Mouse (Mus musculus): ENCODE results near the gene Usp21.
A peak's percentile ranks its signal among the peaks of the same experiment; 100 is the strongest.

Usp21 gene

DNA sequence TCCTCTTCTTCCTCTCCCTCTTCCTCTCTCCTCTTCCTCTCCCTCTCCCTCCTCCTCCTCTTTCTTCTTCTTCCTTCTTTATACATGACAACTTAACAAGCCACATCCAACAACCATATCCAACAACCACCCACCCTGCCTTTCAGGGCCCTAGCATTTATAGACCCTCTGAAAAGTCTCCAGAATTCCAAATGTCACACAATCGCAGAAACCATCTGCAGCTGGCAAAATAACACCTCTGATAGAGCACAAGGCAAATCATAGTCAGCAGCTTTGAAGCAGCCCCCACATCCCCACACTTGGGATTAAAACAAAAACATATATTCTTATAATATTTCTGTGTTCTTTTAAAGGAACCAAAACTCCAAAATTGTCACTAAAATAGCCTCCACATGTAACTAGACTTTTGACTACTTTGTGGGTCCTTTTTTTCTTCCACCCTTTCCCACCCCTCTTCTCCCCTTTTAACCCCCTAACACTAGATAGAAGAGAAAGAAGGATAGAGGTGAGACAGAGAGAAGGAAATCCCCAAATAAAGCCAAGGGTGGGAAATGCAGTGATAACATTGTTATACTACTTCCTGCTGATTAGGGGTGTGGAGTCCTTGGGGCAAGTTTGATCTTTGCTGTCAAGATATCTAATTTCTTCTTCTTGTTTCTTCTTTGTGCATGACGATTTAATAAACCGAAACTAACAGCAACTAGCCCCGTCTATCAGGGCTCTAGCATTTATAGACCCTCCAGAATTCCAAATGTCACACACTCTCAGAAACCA is 21.6 kb downstream of the Usp21 start:
- no peak for DNase-seq (ENCODE audit: low read depth)

DNA sequence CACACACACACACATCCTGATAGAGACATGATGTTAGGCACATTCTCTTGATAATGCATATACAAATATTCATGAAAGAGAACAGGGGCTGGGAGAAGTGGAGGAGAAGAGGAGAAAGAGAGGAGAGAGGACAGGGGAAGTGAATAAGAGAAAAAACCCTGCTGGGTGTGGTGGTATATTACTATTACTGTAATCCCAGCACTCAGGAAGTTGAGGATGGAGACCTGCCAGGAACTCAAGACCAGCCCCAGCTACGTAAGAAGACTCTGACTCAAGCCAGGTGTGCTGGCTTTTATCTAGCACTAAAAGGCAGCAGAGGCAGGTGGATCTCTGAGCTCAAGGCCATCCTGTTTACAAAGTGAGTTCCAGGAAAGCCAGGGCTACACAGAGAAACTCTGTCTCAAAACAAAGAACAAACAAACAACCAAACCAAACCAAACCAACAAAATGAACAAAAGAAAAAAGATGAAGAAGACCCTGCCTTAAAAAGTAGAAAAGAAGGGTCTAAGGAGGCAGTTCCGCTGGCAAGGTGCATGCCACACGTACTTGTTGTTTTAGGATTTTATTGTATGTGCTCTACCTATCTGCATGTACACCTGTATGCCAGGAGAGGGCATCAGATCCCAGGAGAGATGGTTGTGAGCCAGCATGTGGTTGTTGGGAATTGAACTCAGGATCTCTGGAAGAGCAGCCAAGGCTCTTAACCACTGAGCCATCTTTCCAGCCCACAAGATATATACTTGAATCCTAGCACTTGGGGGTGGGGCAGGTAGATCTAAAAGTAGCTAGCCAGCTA is 23.9 kb downstream of the Usp21 start:
- no peak for DNase-seq (ENCODE audit: low read depth)

DNA sequence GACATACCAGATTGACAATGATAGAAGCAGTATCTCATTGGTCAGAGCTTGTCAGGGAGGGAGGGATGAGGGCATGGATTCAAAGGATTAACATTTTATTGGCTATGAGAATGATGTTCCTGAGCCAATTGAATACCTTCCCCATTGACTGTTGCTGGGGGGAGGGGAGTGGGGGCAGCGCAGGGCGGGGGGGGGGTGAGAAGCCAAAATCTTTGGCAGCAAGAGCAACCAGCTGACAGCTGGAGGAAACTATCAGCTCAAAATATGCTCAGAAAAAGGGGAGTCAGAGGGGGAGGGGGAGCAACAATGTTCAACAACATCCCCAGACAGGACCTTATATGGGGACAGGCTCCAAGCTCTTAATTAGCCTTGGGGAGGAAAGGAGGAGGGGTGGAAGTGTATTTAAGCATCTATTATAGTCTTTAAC is 24.6 kb downstream of the Usp21 start:
- DNase-seq (ENCODE audit: low read depth) = no peak

DNA sequence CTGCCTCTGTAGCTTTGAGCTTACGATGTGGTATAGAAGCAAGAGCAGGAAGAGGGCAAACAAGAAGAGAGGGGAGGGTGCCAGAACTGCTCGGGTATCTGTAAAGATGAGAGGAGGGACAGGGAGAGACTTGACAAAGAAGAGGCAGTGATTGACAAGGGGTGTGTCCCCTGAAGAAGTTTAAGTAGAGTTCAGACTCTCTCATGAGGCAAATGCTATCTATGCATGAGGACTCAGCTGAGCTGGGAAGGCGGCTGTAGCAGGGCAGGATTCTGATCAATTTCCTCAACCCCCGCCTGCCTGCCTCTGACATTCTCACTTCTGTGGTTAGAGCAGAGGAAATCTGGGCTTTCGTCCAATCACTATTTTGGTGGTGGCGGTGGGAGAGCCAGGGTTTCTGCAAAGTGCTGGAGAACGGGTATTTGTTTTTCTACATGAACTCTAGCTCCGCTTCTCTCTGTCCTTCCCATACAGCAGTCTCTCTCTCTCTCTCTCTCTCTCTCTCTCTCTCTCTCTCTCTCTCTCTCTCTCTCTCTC is 25.1 kb downstream of the Usp21 start:
- DNase-seq (ENCODE audit: low read depth) = no peak

DNA sequence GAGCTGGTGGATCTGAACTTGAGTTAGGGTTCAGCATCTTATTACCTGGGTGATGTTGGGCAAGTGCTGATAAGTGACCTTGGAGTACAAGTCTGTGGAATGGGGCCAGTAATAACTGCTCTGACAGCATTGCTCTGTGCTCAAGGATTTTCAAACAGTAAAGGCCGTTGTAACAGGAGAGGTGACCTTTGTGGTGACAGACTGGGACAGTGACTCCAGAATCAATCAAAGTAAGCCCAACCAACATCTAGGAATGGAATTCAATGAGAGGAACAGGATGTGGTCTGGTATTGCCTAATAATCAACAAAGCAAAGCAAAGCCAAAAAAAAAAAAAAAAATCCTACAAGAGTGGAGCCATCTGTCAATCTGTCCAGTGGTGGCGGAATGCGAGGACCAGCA is 27.5 kb downstream of the Usp21 start:
- DNase-seq (ENCODE audit: low read depth) = no peak

DNA sequence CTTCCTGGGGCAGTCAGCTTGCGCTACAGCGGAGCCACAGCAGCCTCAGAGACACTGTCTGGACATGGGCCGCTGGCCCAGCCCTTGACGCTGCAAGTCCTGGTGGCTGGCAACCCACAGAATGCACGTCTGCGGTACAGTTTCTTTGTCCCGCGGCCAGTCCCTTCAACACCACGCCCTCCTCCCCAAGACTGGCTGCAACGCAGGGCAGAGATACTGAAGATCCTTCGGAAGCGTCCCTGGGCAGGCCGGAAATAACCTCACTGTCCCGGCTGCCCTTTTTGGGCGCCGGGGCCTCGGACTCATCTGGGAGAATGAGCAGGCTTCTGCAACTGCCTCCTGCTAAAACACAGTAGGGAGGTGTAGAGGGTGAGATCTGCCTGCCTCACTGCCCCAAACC is 28.9 kb downstream of the Usp21 start:
- DNase-seq (ENCODE audit: low read depth) = no peak

DNA sequence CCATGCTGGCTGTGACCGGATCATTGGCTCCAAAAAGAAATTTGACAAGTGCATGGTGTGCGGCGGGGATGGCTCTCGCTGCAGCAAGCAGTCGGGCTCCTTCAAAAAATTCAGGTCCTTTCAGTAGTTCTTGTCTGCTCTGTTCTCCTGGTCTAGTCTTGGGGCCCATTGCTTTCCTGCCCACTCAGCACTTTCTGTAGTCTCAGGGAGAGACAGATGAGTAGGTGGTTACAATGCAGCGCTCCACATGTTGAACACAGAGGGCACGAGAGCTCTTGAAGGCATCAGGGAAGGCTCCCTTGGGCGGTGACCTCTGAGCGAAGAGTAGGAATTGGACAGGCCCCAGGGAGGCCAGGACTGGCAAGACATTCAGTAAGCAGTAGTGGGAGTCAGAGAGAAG is 30.0 kb downstream of the Usp21 start:
- no peak for DNase-seq (ENCODE audit: low read depth)

DNA sequence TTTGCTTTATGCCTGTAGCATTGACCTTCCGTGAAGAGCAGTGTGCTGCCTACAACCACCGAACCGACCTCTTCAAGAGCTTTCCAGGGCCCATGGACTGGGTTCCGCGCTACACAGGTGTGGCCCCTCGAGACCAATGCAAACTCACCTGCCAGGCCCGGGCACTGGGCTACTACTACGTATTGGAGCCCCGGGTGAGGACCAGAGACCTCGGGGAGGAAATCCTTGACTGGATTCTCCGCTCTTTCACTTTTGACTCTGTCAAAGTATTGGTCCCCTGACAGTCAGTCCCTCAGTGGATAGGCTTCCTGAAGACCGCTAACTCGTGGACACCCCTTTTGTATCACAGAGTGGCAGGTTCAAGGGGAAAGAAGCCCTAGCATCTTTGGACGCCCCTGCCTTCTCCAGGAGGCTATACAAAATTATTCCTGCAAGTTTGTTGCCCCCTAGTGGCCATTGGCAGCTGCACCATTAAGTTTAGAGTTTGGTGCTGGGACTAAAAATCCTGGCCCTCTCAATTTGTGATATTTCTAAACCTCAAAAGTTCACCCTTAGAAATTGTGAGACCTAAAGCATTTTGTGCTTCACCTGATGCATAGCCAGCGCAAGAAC is 30.7 kb downstream of the Usp21 start:
- DNase-seq (ENCODE audit: low read depth) = peak; percentile 68

DNA sequence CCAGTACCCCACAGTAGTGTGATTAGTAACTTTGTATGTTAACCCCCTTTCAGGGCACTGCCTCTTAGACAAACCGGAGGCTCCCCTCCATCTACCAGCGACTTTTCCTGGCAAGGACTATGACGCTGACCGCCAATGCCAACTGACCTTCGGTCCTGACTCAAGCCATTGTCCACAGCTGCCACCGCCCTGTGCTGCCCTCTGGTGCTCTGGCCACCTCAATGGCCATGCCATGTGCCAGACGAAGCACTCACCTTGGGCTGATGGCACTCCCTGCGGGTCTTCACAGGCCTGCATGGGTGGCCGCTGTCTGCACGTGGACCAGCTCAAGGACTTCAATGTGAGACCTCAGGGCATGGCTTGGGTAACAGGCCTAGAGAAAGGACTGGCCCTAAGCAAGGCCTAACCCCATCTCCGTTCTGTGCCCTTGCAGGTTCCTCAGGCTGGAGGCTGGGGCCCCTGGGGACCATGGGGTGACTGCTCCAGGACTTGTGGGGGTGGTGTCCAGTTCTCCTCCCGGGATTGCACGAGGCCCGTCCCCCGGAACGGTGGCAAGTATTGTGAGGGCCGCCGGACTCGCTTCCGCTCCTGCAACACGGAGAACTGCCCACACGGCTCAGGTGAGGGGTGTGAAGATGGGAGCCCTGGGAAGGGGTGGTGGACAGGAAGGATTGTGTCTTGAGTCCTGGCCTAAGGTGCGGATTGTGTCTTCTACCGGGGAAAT is 31.5 kb downstream of the Usp21 start:
- DNase-seq (ENCODE audit: low read depth) = no peak

DNA sequence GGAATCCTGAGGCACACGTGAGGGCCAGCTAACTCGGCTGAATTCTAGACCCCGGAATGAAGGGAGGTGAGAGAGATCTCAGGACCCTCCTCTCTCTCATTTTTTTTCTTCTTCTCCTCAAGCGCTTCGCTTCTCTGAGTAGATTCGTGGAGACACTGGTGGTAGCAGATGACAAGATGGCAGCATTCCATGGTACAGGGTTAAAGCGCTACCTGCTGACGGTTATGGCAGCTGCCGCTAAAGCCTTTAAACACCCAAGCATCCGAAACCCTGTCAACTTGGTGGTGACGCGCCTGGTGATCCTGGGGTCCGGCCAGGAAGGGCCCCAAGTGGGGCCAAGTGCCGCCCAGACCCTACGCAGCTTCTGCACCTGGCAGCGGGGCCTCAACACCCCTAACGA is 35.4 kb downstream of the Usp21 start:
- DNase-seq (ENCODE audit: low read depth) = no peak

DNA sequence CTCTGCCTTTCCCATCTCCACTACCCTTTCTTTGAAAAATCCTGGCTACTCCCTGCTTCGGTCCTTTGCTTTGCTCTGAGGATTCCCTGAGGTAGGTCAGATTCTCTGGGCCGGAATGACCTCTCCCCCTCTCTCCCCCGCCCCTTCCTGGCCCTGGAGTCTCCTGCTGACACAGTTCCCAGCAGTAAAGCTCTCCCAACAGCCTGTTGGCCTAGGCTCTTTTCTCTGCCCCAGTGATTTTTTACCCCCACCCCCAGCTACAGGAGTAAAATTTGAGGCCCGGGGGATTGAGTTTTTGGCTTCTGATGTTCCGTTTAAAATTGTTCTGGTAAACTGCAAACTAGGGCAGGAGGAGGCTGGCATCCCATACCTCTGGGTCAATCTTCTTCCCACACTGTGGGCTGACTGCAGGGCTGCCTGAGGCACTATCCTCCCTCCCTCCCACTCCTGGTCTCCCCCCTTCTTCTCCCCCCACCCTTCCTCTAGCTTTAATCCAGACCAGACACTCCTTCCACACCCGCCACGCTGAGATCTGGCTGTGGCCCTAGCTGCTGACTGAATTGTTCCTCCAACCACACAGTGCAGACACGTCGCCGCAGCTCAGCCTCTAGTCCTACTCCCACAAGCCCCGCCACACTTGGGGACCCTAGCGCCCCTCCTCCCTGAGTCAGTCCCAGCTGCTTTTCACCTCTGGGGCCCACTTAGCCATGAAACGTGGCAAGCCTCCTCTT is 36.0 kb downstream of the Usp21 start:
- DNase-seq (ENCODE audit: low read depth) = no peak

DNA sequence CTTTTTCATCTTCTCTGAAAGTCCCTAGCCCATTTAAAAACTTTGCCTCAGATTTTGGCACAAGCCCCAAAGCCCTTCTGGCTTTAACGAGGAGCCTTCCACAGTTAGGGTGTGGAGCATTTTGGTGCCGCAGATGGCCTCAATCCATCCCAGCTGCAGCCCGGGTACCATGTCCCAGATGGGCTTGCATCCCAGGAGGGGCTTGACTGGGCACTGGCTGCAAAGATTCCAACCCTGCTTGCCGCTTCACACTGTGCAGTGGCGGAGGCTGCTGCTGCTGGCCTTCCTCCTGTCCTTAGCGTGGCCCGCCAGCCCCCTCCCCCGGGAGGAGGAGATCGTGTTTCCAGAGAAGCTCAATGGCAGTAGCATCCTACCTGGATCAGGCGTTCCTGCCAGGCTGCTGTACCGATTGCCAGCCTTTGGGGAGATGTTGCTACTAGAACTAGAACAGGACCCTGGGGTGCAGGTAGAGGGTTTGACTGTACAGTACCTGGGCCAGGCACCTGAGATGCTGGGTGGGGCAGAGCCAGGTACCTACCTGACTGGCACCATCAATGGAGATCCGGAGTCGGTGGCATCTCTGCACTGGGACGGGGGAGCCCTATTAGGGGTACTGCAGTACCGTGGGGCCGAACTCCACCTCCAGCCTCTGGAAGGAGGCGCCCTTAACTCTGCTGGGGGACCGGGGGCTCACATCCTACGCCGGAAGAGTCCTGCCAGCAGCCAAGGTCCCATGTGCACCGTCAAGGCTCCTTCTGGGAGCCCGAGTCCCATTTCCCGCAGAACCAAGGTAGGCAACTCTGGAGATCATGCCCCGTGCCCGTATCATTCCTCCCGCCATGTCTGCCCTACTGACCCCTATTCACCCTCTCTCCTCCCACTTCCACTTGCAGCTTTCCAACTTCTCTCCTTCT is 36.9 kb downstream of the Usp21 start, which contains the start of gene Ndufs2:
TSS of gene Ndufs2 (minus strand) at position 709 of the 914 bp plus-strand sequence.
- no peak for DNase-seq (ENCODE audit: low read depth)

DNA sequence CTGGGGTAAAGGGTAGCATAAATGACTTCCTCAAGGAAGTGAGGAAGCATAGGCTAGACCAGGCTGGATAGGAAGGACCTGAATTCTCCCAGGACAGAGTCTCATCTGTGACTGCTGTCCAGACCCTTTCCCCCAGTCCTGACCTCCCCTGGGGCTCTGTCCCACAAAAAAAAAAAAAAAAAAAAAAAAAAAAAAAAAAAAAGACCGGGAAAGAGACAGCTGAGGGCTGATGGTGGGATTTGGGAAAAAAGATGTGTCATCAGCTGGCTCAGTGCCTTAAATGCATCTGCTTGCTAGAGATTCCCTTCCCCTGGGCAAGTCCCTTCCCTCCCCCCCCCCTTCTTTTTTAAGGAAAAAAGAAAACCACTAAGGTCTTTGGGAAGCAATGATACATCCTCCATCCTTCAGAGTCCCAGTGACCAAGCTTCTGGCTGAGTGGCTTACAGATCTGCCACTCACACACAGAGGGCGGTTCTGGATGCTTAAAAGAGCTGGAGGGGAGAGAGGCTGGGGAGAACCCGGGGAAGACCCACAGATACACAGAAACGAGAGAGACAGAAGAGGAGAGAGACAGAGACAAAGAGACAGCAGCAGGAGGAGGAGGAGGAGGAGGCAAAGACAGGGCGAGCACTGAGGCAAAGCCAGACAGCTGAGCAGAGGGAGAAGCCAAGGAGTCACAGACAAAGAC is 37.7 kb downstream of the Usp21 start, which contains the start of gene Adamts4:
TSS of gene Adamts4 (plus strand) at position 509 of the 688 bp plus-strand sequence.
- DNase-seq (ENCODE audit: low read depth) = no peak

DNA sequence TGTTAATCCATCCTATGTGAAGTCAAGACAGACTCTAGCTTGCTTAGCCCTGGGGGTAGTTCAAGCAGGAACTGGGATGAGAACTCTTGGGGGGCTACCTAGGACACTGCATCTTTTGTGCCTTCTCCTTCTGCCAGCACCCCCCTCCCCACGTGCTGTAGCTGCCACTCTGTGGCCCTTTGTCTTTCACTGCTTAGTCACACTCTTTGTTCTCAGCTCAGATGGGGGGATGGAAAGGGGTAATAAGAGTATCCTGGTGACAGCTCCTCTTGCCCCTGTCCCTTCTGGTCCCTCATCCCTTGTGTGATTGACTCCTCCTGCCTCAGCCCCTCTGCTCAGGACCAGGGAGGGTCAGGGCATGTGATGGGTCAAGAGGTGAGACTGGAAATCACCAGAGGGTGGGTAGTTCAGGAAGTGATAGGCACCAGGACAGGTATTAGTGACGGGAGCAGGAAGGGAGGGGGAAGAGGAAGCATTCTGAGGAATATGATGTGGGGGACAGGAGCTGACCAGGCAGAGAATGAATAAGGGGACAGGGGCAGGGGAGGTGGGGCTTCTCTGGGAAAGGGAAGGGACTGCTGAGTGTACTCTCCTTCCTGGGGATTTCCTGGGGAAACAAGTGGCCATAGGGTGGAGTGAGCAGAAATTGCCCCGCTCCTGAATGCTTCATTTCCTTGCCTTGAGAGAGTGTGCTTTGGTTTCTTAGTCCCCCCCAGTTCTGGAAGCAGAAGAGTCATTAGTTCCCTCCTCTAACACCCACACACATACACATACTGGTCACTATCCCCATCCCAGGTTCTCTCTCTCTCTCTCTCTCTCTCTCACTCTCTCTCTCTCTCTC is 39.2 kb downstream of the Usp21 start:
- no peak for DNase-seq (ENCODE audit: low read depth)

DNA sequence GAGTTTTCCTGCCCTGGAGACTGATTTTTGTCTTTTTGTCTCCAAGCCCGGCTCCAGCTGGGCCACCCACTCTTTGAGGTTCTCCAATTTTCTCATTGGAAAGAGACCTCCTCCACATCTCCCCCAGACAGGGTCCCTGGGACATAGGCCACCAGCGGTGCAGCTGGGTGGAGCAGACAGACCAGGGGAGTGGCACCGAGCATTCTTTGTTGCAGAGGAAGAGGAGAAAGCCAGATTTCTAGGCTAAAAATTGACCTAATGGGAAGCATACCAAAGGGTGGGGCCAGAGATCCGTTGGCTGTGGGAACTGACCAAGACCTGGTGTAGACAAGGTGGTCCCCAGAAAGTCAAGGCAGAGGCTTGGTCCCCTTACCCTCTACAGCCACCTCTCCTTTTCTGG is 39.9 kb downstream of the Usp21 start:
- DNase-seq (ENCODE audit: low read depth) = no peak

DNA sequence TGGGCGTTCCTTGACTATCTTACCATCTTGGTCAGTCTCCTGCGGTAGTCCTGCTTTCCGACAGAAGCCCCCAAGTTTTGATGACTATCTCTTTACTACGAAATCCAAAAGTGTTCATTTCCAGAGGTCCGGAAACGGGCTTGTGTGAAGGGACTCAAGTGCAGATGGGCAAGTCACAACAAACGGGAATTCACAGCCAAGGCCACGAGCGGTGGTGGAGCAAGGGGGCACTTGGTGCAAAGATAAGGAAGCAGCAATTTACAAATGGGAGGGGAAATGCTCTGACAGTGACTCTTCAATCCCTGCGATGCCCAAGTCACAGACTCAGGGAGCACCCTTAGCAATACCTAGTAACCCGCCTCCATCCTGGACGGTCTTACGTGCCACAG is 40.3 kb downstream of the Usp21 start:
- DNase-seq (ENCODE audit: low read depth) = no peak

DNA sequence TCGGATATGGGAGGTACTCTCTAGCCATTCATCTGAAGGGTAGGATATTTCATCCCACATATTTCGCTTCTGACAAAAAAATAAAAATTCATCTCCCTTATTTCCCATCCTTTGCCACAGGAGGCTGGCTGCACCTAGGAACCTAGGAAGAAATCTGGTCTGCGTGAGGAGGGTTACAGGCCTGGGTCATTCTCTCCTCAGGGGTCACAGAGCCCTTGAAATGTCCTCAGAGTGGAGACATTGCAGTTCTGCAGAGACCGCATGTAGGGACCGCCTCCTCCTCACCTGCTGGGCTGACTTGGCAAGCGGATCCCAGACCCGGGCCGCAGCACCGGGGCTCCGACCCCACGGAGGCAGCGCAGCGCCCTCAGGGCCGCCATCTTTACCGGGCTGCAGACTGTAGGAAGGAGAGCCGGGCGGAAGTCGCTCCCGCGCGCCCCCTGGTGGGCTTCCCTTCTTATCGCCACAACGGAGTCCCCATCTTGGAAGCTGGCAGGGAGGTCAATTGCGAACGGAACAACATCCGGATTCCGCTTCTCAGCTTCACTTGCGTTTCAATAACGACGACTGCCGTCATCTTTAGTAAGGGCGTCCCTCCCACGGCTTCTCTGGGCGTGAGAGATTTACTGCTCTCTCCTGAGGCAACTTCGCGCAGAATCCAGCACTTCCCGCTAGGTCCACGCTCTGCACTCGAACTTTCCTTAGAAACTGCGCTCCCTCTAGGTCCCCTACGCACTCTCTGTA is 40.9 kb downstream of the Usp21 start:
- peak; percentile 95 for DNase-seq (ENCODE audit: low read depth)

DNA sequence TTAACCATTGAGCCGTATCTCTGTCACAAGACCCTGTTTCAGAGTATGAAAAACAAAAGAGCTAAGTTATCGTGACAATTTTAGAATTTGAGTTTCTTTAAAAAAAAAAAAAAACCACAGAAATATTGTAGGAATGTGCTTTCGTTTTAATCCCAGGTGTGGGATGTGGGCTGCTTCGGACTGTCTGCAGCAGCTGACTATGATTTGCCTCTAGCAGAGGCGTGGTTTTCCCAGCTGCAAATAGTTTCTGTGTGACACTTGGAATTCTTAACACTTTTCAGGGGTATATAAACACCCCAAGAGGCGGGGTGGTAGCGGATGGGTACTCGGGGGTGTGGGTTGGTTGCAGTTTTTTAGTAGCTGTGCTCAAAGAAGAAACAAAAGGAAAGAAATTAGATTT is 42.4 kb downstream of the Usp21 start:
- no peak for DNase-seq (ENCODE audit: low read depth)

All from c-Kit-positive CD71-positive TER-119-negative erythroid progenitor cells, embryonic 14.5 days (primary cell).